Mouse (Mus musculus) monocyte, adult 2 months (primary cell): ENCODE measurements around the gene Slc35a1.
A peak's percentile ranks its signal among the peaks of the same experiment; 100 is the strongest.
"Not testable (repeated sequence)": the region's sequence is repeated elsewhere in the genome, so short reads cannot be mapped to it uniquely, and the experiment has no call there.

Source experiments
- DNase-seq, 2 experiments: peaks; one replicate each; pipeline ENCODE4 v3.0.0; 2022; ENCODE audit warnings: low spot score in 2 of 2, low read depth in 1 of 2

Gene Slc35a1

GRCm38 (mm10) chr4:34686874-34687567 lies at the start of gene Slc35a1:
TSS of gene Slc35a1 (minus strand) at chr4:34687438.
- DNase-seq, result peak; percentile 71 to 80

- no peak for DNase-seq
Measured at GRCm38 (mm10) chr4:34734461-34734860, 47.2 kb upstream of the Slc35a1 start.

GRCm38 (mm10) chr4:34733415-34733814 lies 46.2 kb upstream of the Slc35a1 start:
- DNase-seq, result not testable (repeated sequence)

GRCm38 (mm10) chr4:34729851-34730341 lies 42.7 kb upstream of the Slc35a1 start, which contains the start of gene Cfap206:
TSS of gene Cfap206 (minus strand) at chr4:34730206.
- no peak for DNase-seq

GRCm38 (mm10) chr4:34725710-34726109 lies 38.5 kb upstream of the Slc35a1 start:
- DNase-seq, result not testable (repeated sequence)

GRCm38 (mm10) chr4:34724306-34724705 lies 37.1 kb upstream of the Slc35a1 start:
- DNase-seq, result no peak

- no peak for DNase-seq
Measured at GRCm38 (mm10) chr4:34723186-34723585, 35.9 kb upstream of the Slc35a1 start.

GRCm38 (mm10) chr4:34720127-34720895 lies 33.1 kb upstream of the Slc35a1 start:
- DNase-seq, result no peak

GRCm38 (mm10) chr4:34719421-34719820 lies 32.2 kb upstream of the Slc35a1 start:
- no peak for DNase-seq

GRCm38 (mm10) chr4:34715062-34715461 lies 27.8 kb upstream of the Slc35a1 start:
- DNase-seq, result no peak

- DNase-seq, result no peak
Measured at GRCm38 (mm10) chr4:34708127-34708526, 20.9 kb upstream of the Slc35a1 start.

- no peak for DNase-seq
Measured at GRCm38 (mm10) chr4:34707248-34707647, 20.0 kb upstream of the Slc35a1 start.

GRCm38 (mm10) chr4:34703029-34703428 lies 15.8 kb upstream of the Slc35a1 start:
- DNase-seq, result no peak

GRCm38 (mm10) chr4:34702231-34702630 lies 15.0 kb upstream of the Slc35a1 start:
- no peak for DNase-seq

- DNase-seq, result peak; percentile 6 to 28
Measured at GRCm38 (mm10) chr4:34701528-34701927, 14.3 kb upstream of the Slc35a1 start.

- DNase-seq, result no peak
Measured at GRCm38 (mm10) chr4:34688021-34688420, 783 bp upstream of the Slc35a1 start.

- no peak for DNase-seq
Measured at GRCm38 (mm10) chr4:34680530-34680929, 6.7 kb downstream of the Slc35a1 start.

- DNase-seq, result no peak
Measured at GRCm38 (mm10) chr4:34673721-34674120, 13.5 kb downstream of the Slc35a1 start.

GRCm38 (mm10) chr4:34667923-34668322 lies 19.3 kb downstream of the Slc35a1 start:
- DNase-seq, result no peak

GRCm38 (mm10) chr4:34661927-34662326 lies 25.3 kb downstream of the Slc35a1 start:
- no peak for DNase-seq

GRCm38 (mm10) chr4:34661514-34661913 lies 25.7 kb downstream of the Slc35a1 start:
- DNase-seq, result no peak

- DNase-seq, result no peak
Measured at GRCm38 (mm10) chr4:34659012-34659411, 28.2 kb downstream of the Slc35a1 start.
